15 mouse cellular contexts compared by ENCODE assay signal in the genomic region with DNA sequence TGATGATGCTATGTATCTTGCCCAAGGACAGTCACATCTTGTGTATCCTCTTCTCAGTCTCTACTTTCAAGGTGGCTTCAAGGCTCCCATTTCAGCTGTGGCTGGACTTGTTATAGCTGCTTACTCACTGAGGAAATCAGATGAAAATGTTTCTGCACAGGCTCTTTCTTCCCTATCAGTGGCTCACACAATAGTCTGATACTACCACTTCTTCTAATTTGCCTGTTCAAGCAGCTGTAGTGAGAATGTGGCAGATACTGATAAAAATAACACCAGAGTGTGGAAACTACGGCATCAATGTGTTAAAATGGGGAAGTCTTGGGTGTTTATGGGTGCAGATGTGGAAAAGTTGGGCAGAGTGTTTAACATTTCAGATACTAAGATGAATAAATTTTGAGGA.
DNase-seq lines count a peak whose midpoint lies in the region; ATAC-seq lines count a peak whose summit lies in the region.
"Had no signal": no experiment of that assay in that cellular context is flagged by ENCODE, and none has a peak within 500 bp of the region (broad histone marks: within the 10 kb centered on the region; RNA-seq: fewer than 3 reads in every experiment).

No protein-coding gene starts in this region.

- no peak for DNase-seq in heart, postnatal 36 days
- peak; percentile 70 for DNase-seq in c-Kit-positive CD71-positive TER-119-negative erythroid progenitor cells, embryonic 14.5 days (ENCODE audit: low read depth)
- DNase-seq in left cerebral cortex, adult 8-10 months (ENCODE audit: low spot score in 2 of 2): no peak
- no peak for DNase-seq in thymus, postnatal 25 days
- no peak for DNase-seq in lung, postnatal 25 days (ENCODE audit: low spot score)
- DNase-seq: adrenal gland, postnatal 36 days; cerebellum, adult 18-20 months; gastrocnemius, postnatal 36 days; kidney, adult 9 months had no signal

- H3K4me2 ChIP-seq in heart, embryonic 11.5 days: no peak overlapping the region
- H3K4me2 ChIP-seq in liver, embryonic 12.5 days: peak overlapping the region; percentile 52
- H3K4me2 ChIP-seq: limb, embryonic 15.5 days had no signal

- H3K4me1 ChIP-seq in heart, embryonic 11.5 days (ENCODE audit: control insufficient read depth, insufficient read depth, low read length): no peaks in the 10 kb centered on the region
- H3K4me1 ChIP-seq in liver, embryonic 12.5 days: peaks cover 14% of the 10 kb centered on the region
- H3K4me1 ChIP-seq: limb, embryonic 15.5 days had no signal

- no peak overlapping the region for H3K9ac ChIP-seq in heart, embryonic 11.5 days (ENCODE audit: low read depth, low read length)
- peak overlapping the region; percentile 41; the same call in 1 of the 2 replicates for H3K9ac ChIP-seq in liver, embryonic 12.5 days
- H3K9ac ChIP-seq: limb, embryonic 15.5 days had no signal

- H3K27me3 ChIP-seq in heart, embryonic 11.5 days (ENCODE audit: control insufficient read depth, insufficient read depth, low read length): no peaks in the 10 kb centered on the region
- no peaks in the 10 kb centered on the region for H3K27me3 ChIP-seq in liver, embryonic 12.5 days (replicated peaks)
- H3K27me3 ChIP-seq: limb, embryonic 15.5 days had no signal

- intact Hi-C loops in heart, postnatal 36 days (cut with DNase I): no loop called here

- no peak overlapping the region for H3K4me3 ChIP-seq in heart, embryonic 11.5 days (ENCODE audit: low read depth, low read length)
- peak overlapping the region; percentile 35; the same call in 1 of the 2 replicates for H3K4me3 ChIP-seq in liver, embryonic 12.5 days
- H3K4me3 ChIP-seq: layer of hippocampus, adult 2 months; limb, embryonic 15.5 days had no signal

- 51% methylated on average over 1 of the region's 1 CpGs for WGBS in heart, embryonic 11.5 days (ENCODE audit: insufficient replicate concordance)
- WGBS in liver, embryonic 12.5 days (ENCODE audit: insufficient replicate concordance): 22% methylated on average over 1 of the region's 1 CpGs

- no peaks in the 10 kb centered on the region for H3K36me3 ChIP-seq in heart, embryonic 11.5 days (ENCODE audit: control insufficient read depth, insufficient read depth, low read length)
- H3K36me3 ChIP-seq in liver, embryonic 12.5 days: peaks cover 13% of the 10 kb centered on the region
- H3K36me3 ChIP-seq: limb, embryonic 15.5 days had no signal

- H3K9me3 ChIP-seq in heart, embryonic 11.5 days (replicated peaks; ENCODE audit: control insufficient read depth, low read length): no peaks in the 10 kb centered on the region
- H3K9me3 ChIP-seq in liver, embryonic 12.5 days (replicated peaks): 0 out of 2 replicates have a peak, but pooled peaks cover 5% of the 10 kb centered on the region
- H3K9me3 ChIP-seq: limb, embryonic 15.5 days had no signal

- peak; percentile 87 for ATAC-seq in heart, embryonic 11.5 days (replicated peaks; ENCODE audit: insufficient number of reproducible peaks, low FRiP score, low TSS enrichment)
- ATAC-seq in liver, embryonic 12.5 days: peak; percentile 100
- ATAC-seq in monocyte, adult 5-6 weeks (replicated peaks; ENCODE audit: insufficient number of reproducible peaks, low FRiP score, low TSS enrichment, poor library complexity, severe bottlenecking): peak; percentile 91
- ATAC-seq: hindbrain, embryonic 16.5 days had no signal

- H3K27ac ChIP-seq in heart, embryonic 11.5 days (ENCODE audit: low read depth, low read length): no peak overlapping the region
- peak overlapping the region; percentile 76 for H3K27ac ChIP-seq in liver, embryonic 12.5 days
- H3K27ac ChIP-seq: layer of hippocampus, adult 2 months; limb, embryonic 15.5 days had no signal
